Mouse (Mus musculus) embryonic fibroblast, embryonic 13.5 days (primary cell): ENCODE measurements around the gene Rps10. TPM values are rescaled to one million over a fixed set of nuclear protein-coding genes. Genes with fewer than 3 reads are reported as not detected.
A peak's percentile ranks its signal among the peaks of the same experiment; 100 is the strongest.

ENCODE experiments used
- H3K27ac ChIP-seq: 2 replicates; pipeline ENCODE4 v1.5.1; 2012; ENCODE audit warnings: low read length, control low read depth, inconsistent platforms; ENCODE audit not compliant: insufficient read depth
- H3K4me1 ChIP-seq: 2 replicates; pipeline ENCODE4 v1.6.1; 2011; ENCODE audit warnings: low read length; ENCODE audit not compliant: control insufficient read depth, insufficient read depth
- H3K4me3 ChIP-seq: 2 replicates; pipeline ENCODE4 v1.5.1; 2011; ENCODE audit warnings: mild to moderate bottlenecking, control low read depth, low read length; ENCODE audit not compliant: insufficient read depth
- CTCF ChIP-seq: IDR thresholded peaks from 2 replicates; pipeline ENCODE4 v1.5.1; 2011; ENCODE audit warnings: mild to moderate bottlenecking, control low read depth, low read length, moderate library complexity, borderline replicate concordance; ENCODE audit not compliant: insufficient read depth
- POLR2A ChIP-seq: IDR thresholded peaks from 2 replicates; pipeline ENCODE4 v1.6.1; 2011; ENCODE audit warnings: low read depth, mild to moderate bottlenecking, control low read depth, low read length, moderate library complexity
- polyA plus RNA-seq: library from polyadenylated mRNA; stranded (reverse); fragments of >200 nt; gene quantifications from 2 replicates; pipeline ENCODE4 v1.2.4, GENCODE M21; 2011; ENCODE audit warnings: low read depth; ENCODE audit not compliant: missing spikeins, insufficient read length

Gene Rps10
- 1,827 and 1,973 TPM in 2 replicates for polyA plus RNA-seq

DNA sequence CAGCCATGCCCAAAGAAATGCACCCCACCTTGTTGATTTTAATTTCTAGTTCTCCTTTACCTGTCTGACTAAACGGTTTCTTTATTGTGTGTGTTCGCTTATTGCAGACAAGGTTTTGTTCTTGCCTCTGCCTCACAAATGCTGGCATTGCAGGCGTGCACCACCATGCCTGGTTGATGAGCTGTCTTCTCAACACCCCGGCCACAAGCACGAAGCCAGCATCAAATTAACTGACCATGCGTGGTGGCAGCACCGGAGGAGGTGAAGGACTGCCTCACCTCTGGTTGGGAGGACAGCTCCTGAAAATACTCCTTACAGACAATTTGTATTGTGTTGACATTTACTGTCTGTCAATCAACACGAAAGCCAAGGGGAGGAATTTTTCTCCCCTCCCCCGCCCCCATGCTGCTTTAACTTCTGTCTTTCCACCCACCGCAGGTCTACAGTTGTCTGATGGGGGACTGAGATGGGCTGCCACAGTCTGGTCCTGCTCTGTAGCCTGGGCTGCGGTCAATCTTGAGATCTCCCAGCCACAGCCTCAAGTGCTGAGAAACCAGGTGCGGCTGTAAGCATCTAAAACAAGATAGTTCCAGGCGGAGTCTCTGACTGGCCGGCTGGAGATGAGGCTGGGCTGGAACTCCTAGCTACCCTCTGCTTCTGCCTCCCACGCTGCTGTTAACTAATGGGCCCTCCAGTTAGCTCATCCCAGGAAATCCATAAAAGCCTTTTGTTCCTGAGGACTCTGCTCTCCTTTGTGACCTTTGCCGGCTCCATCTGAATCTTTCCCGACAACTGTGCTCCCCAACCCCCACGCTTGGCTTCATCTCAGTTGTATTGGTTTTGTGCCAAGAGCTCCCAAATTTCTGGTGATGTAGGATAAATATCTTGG lies at the start of gene Rps10:
TSS of gene Rps10 (minus strand) at position 538 of the 889 bp plus-strand sequence.
- peak within 1 kb of the TSS; percentile 63 for H3K27ac ChIP-seq
- TF ChIP-seq CTCF (no peak), POLR2A (no peak)
- H3K4me1 ChIP-seq = peaks cover 14% of the 10 kb centered on the region; the same call in 1 of the 2 replicates
- H3K4me3 ChIP-seq = no peak within 1 kb of the TSS

DNA sequence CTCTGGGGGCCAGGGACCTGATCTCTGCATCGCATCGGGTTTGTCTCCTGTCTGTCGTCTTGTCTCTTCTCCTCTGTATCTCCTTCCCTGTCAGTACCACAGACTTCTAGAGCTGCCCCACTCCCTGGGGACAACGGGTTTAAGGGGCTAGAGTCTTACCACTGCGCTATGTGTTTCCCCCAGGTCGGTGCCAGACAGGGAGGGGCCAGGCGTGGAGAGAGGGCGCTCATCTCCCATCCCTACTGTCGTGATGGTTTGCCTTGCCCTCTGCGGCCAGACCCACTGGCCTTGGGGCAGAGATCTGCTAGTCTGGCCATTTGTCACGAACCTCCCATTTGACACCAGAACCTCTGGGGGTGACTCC lies 49.1 kb upstream of the Rps10 start:
- H3K4me1 ChIP-seq = no peaks in the 10 kb centered on the region
- no peak overlapping the region for H3K27ac ChIP-seq
- no peak for TF ChIP-seq POLR2A
- no peak for TF ChIP-seq CTCF
- no peak overlapping the region for H3K4me3 ChIP-seq

DNA sequence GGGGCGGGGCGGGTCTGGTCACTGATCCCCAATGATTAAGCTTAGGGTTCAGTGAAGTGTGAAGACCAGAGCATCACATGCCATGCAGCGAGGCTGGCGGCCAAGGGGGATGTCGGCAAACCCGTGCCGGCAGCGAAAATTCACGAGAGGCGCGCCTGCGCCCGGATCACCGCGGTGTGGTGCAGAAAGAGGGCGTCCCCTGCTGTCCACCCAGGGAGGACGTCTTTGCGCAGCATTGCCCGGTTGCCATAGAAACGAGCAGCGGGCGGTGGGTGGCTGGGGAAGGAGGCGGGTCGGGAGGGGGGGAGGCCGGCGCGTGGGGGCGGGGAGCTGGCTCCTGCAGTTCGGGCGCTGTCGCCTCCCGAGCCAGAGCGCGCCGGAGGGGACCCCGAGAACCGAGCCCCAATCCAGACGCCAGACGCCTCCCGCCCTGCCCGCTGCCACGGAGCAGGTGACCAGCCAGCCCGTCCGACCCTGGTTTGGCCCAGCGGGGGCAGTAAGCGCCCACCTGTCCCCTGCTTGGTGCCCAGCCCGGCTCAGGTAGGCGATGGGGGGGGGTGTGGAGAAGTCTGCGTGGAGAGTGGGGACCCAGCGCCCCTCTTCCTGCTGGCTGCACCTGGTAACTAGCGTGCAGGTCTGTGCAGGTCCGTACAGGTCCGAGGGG lies 48.5 kb upstream of the Rps10 start:
- no peaks in the 10 kb centered on the region for H3K4me1 ChIP-seq
- H3K4me3 ChIP-seq = no peak overlapping the region

DNA sequence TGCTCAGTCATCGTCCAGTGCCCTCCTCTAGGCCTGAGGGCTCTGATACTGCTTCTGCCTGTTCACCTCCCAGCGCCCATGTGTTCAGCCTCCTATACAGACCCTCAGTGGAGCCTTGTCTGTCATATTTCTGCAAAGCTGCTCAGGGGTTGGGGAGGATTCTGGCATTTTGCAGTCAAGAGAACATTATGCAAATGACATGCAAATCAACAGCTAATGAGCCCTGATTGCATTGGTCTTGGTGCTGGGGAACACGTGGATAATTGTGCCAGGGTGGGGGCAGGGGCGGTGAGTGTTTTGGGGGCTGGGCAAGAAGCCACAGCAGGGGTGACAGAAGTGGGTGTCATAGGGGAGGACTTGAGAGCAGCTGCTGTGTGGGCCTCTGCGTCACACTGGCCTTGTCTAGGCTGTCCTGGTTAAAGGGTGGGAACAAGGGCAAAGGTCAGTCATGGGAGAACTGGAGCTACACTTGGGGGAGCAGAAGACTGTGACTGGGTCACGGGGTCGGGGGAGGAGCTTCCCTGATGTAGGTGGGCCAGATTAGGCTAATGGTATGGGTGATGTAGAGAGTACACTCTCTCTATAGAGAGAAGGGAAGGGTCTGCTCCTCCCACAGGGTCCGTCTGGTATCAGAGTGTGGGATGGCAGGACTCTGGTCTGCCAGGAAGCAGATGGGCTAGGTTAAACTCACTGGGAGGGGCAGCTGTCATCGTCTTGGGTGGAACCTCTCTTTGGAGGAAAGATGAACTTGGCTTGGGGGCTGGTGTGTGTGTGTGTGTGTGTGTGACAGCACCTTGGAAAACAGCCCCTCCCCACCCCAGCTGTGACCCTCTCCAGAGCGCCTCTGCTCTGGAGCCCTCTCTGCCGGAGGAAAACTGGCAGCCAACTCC lies 42.7 kb upstream of the Rps10 start:
- Histone ChIP-seq H3K4me3 (no peak overlapping the region), H3K27ac (no peak overlapping the region), H3K4me1 (no peaks in the 10 kb centered on the region)
- TF ChIP-seq CTCF (no peak), POLR2A (no peak)

More for the DNA sequence above, 48.5 kb upstream of the Rps10 start:
- TF ChIP-seq POLR2A (no peak), CTCF (peak; percentile 73; the same call in 1 of the 2 replicates)
- H3K27ac ChIP-seq = no peak overlapping the region

DNA sequence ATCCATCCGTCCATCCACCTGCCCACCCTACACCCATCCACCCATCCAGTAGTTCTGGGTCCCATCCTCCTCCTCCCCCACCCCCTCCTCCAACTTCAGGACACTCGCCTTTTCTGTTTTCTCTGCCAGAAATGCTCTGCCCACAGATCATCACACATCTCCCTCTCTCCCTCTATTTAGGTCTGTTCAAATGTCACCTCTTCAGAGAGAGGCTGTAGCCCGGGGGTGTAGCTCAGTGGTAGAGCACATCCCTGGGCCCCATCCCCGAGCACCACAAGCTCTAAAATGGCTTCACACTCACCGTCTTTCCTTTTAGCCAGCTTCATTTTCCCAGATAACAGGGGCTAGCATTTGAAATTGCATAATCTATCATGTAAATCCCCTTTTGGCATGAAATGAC lies 41.3 kb upstream of the Rps10 start:
- H3K4me1 ChIP-seq = no peaks in the 10 kb centered on the region
- H3K4me3 ChIP-seq = no peak overlapping the region
- TF ChIP-seq CTCF (no peak), POLR2A (no peak)
- no peak overlapping the region for H3K27ac ChIP-seq

DNA sequence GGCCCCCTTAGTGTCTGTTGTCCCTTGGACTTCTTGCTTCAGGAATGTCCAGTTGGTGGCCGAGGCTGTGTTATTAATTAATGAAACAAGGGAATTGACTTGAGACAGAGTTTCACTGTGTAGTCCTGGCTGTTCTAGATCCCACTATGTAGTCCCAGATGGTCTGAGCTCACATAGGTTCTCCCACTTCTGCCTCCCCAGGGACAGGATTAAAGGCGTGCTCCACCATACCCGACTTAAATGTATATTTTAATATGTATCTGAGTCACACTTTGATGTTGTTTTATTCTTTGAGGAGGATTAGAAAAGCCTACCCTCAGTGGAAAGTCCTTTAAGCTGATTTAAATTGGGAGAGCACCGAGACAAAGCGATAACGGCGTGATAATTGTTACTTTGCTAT lies 39.8 kb upstream of the Rps10 start:
- Histone ChIP-seq H3K27ac (no peak overlapping the region), H3K4me3 (no peak overlapping the region), H3K4me1 (no peaks in the 10 kb centered on the region)
- TF ChIP-seq POLR2A (no peak), CTCF (no peak)

DNA sequence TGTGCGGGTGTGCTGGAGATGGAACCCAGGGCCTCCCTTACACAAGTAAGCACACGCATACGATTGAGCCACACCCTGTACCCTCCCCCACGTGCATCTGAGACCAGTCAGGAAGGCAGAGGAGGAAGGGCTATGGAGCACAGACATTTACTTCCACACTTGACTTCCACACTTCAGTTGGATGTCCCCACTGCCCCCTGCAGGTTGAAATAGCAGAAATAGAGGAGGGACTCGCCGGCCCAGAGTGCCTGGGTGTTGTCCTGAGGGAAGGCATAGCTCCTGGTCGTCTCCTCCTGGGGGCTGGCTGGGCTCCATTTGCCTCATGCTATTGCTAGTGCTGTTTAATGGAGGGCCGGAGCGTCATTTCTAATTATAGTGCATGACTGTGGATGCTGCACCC lies 39.0 kb upstream of the Rps10 start:
- no peaks in the 10 kb centered on the region for H3K4me1 ChIP-seq
- H3K27ac ChIP-seq = no peak overlapping the region
- TF ChIP-seq POLR2A (no peak), CTCF (no peak)
- H3K4me3 ChIP-seq = no peak overlapping the region

DNA sequence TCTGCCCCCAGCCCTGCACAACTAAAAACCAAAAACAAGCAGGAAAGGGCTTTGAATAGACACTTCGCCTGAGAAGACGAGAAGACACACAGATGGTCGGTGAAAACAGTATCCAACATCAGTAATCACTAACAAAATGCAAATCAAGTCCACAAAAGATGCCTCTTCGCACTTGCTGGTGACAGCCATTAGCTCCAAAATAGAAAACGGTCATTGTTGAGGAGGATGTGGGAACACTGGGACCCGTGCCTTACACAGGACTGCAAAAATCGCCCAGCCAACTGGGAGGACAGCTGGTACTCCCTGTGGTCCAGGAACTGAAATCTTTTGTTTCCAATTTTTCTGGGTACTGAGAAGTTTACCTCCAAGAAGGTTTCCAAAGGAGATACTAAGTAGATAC lies 37.5 kb upstream of the Rps10 start:
- Histone ChIP-seq H3K4me3 (no peak overlapping the region), H3K4me1 (no peaks in the 10 kb centered on the region), H3K27ac (no peak overlapping the region)
- TF ChIP-seq CTCF (no peak), POLR2A (no peak)

DNA sequence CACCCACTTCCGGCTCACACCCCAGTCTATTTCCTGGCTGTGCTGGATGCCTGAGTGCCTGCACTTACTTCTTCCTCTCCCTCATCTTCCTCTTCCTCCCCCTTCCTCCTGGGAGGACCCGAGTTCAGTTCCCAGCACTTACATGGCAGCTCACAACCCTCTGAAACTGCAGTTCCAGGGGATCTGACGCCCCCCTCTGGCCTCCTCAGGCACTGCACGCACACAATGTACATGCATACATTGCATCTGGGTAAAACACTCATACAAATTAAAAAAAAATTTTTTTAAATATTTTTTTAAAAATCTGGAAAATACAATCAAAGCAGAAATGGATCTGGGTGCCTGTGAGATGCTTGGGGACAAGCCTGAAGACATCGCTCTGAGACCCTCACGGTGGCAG lies 35.3 kb upstream of the Rps10 start:
- no peak overlapping the region for H3K4me3 ChIP-seq
- no peak overlapping the region for H3K27ac ChIP-seq
- no peak for TF ChIP-seq POLR2A
- no peak for TF ChIP-seq CTCF
- no peaks in the 10 kb centered on the region for H3K4me1 ChIP-seq

DNA sequence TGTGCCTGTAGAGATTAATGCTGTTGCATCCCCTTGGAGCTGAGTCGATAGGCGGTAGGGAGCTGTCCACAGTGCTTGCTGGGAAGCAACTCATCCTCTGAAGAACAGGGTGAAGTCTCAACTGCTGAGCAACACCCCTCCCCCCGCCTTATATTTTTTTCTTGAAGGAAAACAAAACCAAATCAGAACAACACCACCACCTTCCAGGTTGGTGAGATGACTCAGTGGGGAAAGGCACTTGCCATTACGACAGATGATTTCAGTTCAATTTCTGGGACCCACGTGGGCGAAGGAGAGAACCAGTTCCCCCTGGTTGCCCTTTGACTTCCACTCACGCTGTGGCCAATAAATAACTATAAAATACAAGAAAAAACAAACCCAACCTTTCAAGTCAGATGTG lies 22.3 kb upstream of the Rps10 start:
- H3K4me3 ChIP-seq = no peak overlapping the region
- TF ChIP-seq CTCF (no peak), POLR2A (no peak)
- H3K27ac ChIP-seq = no peak overlapping the region
- no peaks in the 10 kb centered on the region for H3K4me1 ChIP-seq
